Mouse (Mus musculus) layer of hippocampus, adult 2 months (tissue): ENCODE data around the gene Cacng6. TPM values are rescaled to one million over a fixed set of nuclear protein-coding genes. Genes with fewer than 3 reads are reported as not detected.
A peak's percentile ranks its signal among the peaks of the same experiment; 100 is the strongest.

Source experiments
- DNase-seq, 2 experiments: peaks; one replicate each; pipeline ENCODE4 v3.0.0; 2022; ENCODE audit warnings: low spot score in 2 of 2
- H3K27ac ChIP-seq: fragments of 200-600 bp; 2 replicates; pipeline ENCODE4 v1.8.1; 2022
- H3K4me3 ChIP-seq: fragments of 200-600 bp; 2 replicates; pipeline ENCODE4 v1.8.1; 2022; ENCODE audit warnings: mild to moderate bottlenecking
- CTCF ChIP-seq: fragments of 200-600 bp; conservative IDR thresholded peaks from 2 replicates; pipeline ENCODE4 v1.8.1; 2022; ENCODE audit warnings: antibody characterized with exemption, mild to moderate bottlenecking, moderate library complexity
- microRNA-seq, 2 experiments: library from miRNA; unstranded; fragments of <30 nt; microRNA quantifications; one replicate each; pipeline ENCODE4 v1.2.0; 2021
- total RNA-seq, 2 experiments: library from RNA; stranded (reverse); gene quantifications; 2 replicates each; pipeline ENCODE4 v1.2.3; 2021

The Cacng6 gene
- total RNA-seq, 2 experiments from 2014 or later, result 1.9 to 2.2 TPM

DNA sequence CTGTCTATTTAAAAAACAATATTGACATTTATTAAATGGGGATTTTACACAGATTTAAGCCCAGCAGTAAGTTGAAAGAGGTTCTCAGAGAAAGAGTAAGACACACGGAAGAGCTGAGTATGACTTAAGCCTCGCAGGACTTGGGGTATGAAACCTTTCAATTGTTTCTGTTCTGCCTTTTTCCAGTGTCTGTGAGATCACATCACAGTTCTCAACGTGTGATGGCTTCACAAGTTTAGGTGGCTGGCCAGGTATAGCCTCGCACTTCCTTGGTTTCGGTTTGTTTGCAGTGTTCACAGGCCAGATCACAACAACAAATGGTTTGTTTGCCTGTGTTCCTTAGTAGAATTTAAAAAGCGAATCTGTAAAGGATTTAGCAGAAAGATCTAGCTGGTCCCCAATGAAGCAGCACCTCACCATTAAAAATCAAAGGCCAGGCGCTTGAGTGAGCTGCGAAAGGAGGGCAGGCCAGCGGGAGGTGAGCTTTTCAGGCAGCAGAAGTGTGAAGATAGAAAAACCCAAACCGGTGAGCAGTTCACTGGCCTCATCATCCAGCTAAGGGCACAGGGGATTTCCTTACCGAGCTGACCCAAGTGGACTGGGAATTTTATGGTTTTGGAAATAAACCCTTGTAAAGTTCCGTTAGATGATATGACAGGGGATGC, 29.0 kb downstream of the Cacng6 start:
- no peak for TF ChIP-seq CTCF
- Histone ChIP-seq H3K27ac (no peak overlapping the region), H3K4me3 (no peak overlapping the region)
- no peak for DNase-seq

DNA sequence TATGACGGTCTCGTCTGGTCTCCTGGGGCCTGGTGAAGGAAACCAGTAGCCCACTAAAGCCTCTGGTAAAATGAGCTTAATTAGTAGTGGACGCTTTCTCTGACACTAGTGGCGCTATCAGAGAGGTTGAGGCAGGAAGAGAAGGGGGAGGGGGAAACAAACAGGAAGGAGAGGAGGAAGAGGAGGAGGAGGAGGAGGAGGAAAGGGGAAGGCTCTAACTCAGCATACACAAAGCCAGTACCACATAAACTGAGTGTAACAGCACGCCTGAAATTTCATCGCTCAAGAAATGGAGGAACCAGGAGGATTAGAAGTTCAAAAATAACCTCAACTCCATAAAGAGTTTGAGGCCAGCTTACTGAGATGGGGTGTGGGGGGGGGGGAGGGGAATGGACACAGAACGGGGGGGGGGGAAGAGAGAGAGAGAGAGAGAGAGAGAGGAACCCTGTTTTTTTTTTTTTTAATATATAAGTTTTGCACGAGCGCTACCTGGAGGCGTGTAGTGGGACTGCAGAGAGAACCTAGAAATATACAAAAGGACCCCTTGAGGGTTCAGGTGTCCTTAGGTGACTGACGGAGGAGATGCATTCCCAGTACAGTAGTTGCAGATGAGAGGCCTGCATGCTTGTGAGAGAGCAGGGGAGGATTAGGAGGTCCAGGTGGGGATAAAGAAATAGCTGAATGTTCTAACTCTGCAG, 29.6 kb downstream of the Cacng6 start:
- Histone ChIP-seq H3K4me3 (no peak overlapping the region), H3K27ac (0 out of 2 replicates have a peak overlapping the region, but pooled peaks have one; percentile 18)
- no peak for DNase-seq
- peak; percentile 55 for TF ChIP-seq CTCF

DNA sequence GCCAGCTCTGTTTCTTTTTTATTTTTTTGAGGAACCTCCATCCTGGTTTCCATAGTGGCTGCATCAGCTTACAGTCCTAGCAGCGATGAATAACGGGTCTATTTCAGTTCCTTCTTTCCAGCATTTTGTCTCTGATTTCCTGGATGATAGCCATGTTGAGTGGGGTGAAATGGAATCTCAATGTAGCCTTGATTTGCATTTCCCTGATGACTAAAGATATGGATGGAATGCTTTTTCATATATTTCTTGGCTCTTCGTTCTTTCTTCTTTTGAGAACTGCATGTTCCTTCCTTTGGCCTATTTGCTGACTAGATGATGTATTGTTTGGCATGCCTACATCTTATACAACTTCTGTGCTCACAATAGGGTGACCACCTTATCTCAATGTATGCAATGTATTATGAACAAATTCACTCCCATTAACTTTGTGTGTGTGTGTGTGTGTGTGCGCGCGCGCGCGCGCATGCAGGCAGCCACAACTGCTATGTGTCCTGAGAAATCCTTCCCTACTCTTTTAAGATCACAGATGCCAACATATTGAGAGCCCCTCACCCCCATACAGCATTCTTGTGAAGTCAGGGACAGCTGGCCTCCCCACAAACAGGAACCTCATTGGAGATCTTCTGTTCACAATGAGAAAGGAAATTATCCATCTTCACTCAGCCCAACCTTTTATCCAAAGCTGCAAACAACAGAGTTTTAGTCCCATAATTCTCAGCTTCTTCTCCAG, 33.3 kb downstream of the Cacng6 start:
- Histone ChIP-seq H3K4me3 (no peak overlapping the region), H3K27ac (peak overlapping the region; percentile 85)
- no peak for TF ChIP-seq CTCF
- DNase-seq, result peak; percentile 35 to 52

DNA sequence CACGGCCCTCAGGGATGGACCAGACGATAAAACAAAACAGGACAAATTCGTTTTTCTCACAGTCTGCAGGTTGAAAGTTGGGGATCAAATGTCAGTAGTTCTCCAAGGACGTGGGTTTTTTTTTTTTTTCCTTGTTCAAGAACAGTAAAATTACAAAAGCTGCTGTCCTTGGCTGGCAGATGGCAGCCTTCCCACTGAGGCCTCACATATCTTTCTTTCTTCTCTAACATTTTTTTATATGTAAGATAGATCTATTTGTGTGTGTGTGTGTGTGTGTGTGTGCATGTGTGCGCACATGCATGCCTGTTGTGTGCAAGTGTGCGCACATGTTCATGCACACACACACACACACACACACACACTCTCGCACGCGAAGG, 33.8 kb downstream of the Cacng6 start:
- no peak overlapping the region for H3K4me3 ChIP-seq
- no peak for DNase-seq
- peak overlapping the region; percentile 85 for H3K27ac ChIP-seq
- TF ChIP-seq CTCF, result no peak

- no peak for TF ChIP-seq CTCF
- Histone ChIP-seq H3K27ac (peak overlapping the region; percentile 85), H3K4me3 (no peak overlapping the region)
- DNase-seq, result peak; percentile 75 to 89
Observed at GRCm38 (mm10) chr7:3460261-3460660, 36.3 kb downstream of the Cacng6 start.

- DNase-seq, result no peak
- Histone ChIP-seq H3K4me3 (no peak overlapping the region), H3K27ac (peak overlapping the region; percentile 46)
- no peak for TF ChIP-seq CTCF
Observed at GRCm38 (mm10) chr7:3463306-3463705, 39.3 kb downstream of the Cacng6 start.

GRCm38 (mm10) chr7:3468614-3469013, 44.6 kb downstream of the Cacng6 start:
- TF ChIP-seq CTCF, result no peak
- H3K27ac ChIP-seq, result peak overlapping the region; percentile 28; the same call in 1 of the 2 replicates
- no peak overlapping the region for H3K4me3 ChIP-seq
- DNase-seq, result no peak

GRCm38 (mm10) chr7:3472774-3473173, 48.8 kb downstream of the Cacng6 start:
- no peak for DNase-seq
- H3K4me3 ChIP-seq, result no peak overlapping the region
- no peak for TF ChIP-seq CTCF

DNA sequence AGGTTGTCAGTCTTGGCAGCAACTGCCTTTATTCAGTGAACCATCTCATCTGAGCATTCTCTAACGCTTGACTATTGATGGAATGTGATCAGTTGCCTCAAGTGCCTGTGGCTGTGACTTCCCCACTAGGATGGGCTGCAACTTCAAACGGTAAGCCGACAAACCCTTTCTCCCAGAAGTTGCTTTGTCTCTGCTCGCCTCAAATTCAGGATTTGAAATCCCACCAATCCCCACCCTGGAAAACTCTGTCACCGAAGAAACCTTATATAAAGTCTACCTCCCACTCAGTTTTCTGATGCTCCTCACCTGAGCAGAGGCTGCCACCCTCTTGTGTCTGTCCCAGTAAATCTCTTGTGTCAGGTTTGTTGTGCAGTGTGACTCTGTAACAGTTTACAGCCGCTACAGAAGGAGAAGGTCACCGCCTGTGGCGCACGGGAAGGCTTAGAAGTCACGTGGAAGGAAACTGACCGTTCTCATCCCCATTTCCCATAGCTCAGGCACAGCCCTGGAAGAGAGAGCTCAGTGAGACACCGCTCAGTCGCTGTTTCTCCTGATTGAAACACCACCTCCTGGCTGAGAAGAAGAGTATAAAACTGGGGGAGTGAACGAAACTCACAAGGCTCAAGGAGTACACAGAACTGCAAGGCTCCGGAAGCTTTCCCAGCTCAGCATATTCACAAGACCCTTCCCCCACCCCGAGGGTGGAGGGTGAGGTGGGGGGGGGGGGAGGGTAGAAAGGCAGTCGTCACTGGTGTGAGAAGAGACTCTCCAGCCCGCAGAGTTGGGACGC, 50.5 kb downstream of the Cacng6 start:
- DNase-seq, result no peak
- H3K27ac ChIP-seq, result peak overlapping the region; percentile 74
- peak overlapping the region; percentile 9; the same call in 1 of the 2 replicates for H3K4me3 ChIP-seq
- peak; percentile 47 for TF ChIP-seq CTCF

More at GRCm38 (mm10) chr7:3472774-3473173, 48.8 kb downstream of the Cacng6 start:
- no peak overlapping the region for H3K27ac ChIP-seq

- Histone ChIP-seq H3K4me3 (no peak overlapping the region), H3K27ac (peak overlapping the region; percentile 76)
- DNase-seq, result peak; percentile 55 to 85
- TF ChIP-seq CTCF, result no peak
Observed at GRCm38 (mm10) chr7:3476728-3477127, 52.7 kb downstream of the Cacng6 start.

GRCm38 (mm10) chr7:3481948-3482608, 58.1 kb downstream of the Cacng6 start:
- Histone ChIP-seq H3K27ac (no peak overlapping the region), H3K4me3 (no peak overlapping the region)
- no peak for DNase-seq
- TF ChIP-seq CTCF, result no peak

Small RNAs within 50 kb of the gene (microRNA-seq; reads per million reads assigned to microRNA genes)
- gene Gm23450, result 871 to 1,049 reads per million in 2 experiments

Other genes with a start within 250 kb of the Cacng6 start
- gene Nlrp12, start 174.5 kb upstream of the Cacng6 start, total RNA-seq, result not detected
- gene Myadm, start 135.1 kb upstream of the Cacng6 start, total RNA-seq, result 10 to 100 TPM; 52.5 to 60.1 TPM
- gene Prkcg, start 135.0 kb upstream of the Cacng6 start, total RNA-seq, result 100 to 1,000 TPM; 518 to 547 TPM
- gene Cacng7, start 91.2 kb upstream of the Cacng6 start, total RNA-seq, result 100 to 1,000 TPM; 128 to 138 TPM
- gene Cacng8, start 33.5 kb upstream of the Cacng6 start, total RNA-seq, result 100 to 1,000 TPM; 411 to 415 TPM
- gene Tarm1, start 78.4 kb downstream of the Cacng6 start, total RNA-seq, result not detected
- gene Oscar, start 192.0 kb downstream of the Cacng6 start, total RNA-seq, result 1 to 10 TPM in 1 of 2 experiments, under 1 TPM in 1; 0.56 to 1.5 TPM
- gene Ndufa3, start 193.2 kb downstream of the Cacng6 start, total RNA-seq, result 100 to 1,000 TPM; 537 to 571 TPM
- 10 to 100 TPM; 43.7 to 51.9 TPM for gene Tfpt, start 205.7 kb downstream of the Cacng6 start, total RNA-seq
- gene Prpf31, start 205.8 kb downstream of the Cacng6 start, total RNA-seq, result 10 to 100 TPM; 55.5 to 59.2 TPM
- gene Cnot3, start 221.1 kb downstream of the Cacng6 start, total RNA-seq, result 10 to 100 TPM; 67.9 to 71.5 TPM
- 1 to 10 TPM; 5.3 to 5.6 TPM for gene Leng1, start 241.6 kb downstream of the Cacng6 start, total RNA-seq